Mouse (Mus musculus): ENCODE results near the gene Alg2. TPM values are rescaled to one million over a fixed set of nuclear protein-coding genes. Genes with fewer than 3 reads are reported as not detected.

Alg2 gene
- 48.1 and 53.1 TPM in 2 replicates for polyA plus RNA-seq (2015; fragmentation: Nextera tagmentation; extraction: Ambion mirVana)

DNA sequence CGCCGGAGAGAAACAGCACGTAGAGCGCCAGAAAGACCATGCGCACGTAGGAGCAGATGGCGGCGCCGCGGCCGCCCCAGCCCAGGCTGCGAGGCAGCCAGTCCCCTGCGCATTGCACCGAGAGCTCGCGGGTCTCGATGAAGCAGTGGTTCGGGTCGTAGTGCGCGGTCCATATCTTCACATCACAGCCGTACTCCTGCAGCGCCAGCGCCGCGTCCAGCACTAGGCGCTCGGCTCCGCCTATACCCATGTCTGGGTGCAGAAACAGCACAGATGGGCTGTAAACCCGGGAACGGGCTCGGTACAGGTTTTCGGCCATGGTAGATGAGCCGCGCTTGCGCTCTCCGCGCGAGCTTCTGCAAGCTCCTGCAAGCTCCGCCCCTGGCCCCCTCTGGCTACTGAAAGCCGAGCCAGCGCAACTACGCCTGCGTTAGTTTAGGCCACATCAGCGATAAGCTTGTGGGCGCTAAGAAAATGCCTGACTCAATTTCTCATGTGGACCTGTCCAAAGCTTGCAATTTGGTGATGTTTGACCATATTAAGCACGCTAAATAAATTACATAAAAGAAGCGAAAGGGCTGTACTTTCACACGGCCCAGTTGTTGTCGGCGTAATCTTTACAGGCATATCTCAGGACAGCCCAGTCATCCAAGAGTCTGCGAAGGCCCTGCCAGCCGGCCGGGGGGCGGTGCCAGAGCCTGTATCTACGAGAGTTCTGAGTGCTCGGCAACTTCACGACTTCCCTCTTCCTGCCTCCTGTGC lies at the start of gene Alg2, which contains the start of gene Sec61b:
TSS of gene Alg2 (minus strand) at position 366 of the 762 bp plus-strand sequence.
TSS of gene Sec61b (plus strand) at position 691 of the 762 bp plus-strand sequence.
- peak within 1 kb of the TSS; percentile 76 for H3K4me2 ChIP-seq (ENCODE audit: low read length)
- no peaks in the 10 kb centered on the region for H3K27me3 ChIP-seq (ENCODE audit: insufficient read depth, low read length)
- no peaks in the 10 kb centered on the region for H3K9me3 ChIP-seq (replicated peaks; ENCODE audit: low read length)
- peak within 1 kb of the TSS; percentile 96 for H3K27ac ChIP-seq
- ATAC-seq (replicated peaks; ENCODE audit: low FRiP score, low read depth) (peak; percentile 97), DNase-seq (ENCODE audit: low spot score) (peak; percentile 99)
- H3K4me1 ChIP-seq (replicated peaks; ENCODE audit: insufficient read depth, low read length): peaks cover 7% of the 10 kb centered on the region; the same call in 1 of the 2 replicates
- H3K4me3 ChIP-seq (replicated peaks; ENCODE audit: low read depth, low read length): peak within 1 kb of the TSS; percentile 85
- H3K36me3 ChIP-seq (ENCODE audit: insufficient read depth, low read length): peaks cover 35% of the 10 kb centered on the region
- under 1% methylated on average over 58 of the region's 58 CpGs for WGBS
- H3K9ac ChIP-seq (ENCODE audit: low read depth, low read length): peak within 1 kb of the TSS; percentile 87
- no peak for TF ChIP-seq CTCF (IDR thresholded peaks at IDR 0.05; ENCODE audit: low read depth)

- Histone ChIP-seq H3K9me3 (replicated peaks; ENCODE audit: low read length) (no peaks in the 10 kb centered on the region), H3K36me3 (ENCODE audit: insufficient read depth, low read length) (no peaks in the 10 kb centered on the region), H3K27ac (no peak overlapping the region), H3K9ac (ENCODE audit: low read depth, low read length) (no peak overlapping the region), H3K4me1 (replicated peaks; ENCODE audit: insufficient read depth, low read length) (no peaks in the 10 kb centered on the region), H3K4me3 (replicated peaks; ENCODE audit: low read depth, low read length) (no peak overlapping the region), H3K27me3 (ENCODE audit: insufficient read depth, low read length) (no peaks in the 10 kb centered on the region), H3K4me2 (ENCODE audit: low read length) (no peak overlapping the region)
- peak; percentile 79 for TF ChIP-seq CTCF (IDR thresholded peaks at IDR 0.05; ENCODE audit: low read depth)
- peak; percentile 85 for DNase-seq (ENCODE audit: low spot score)
- WGBS: 68% methylated on average over 6 of the region's 6 CpGs
- no peak for ATAC-seq (replicated peaks; ENCODE audit: low FRiP score, low read depth)
Measured at GRCm38 (mm10) chr4:47521884-47522605, 47.9 kb upstream of the Alg2 start.

- Histone ChIP-seq H3K36me3 (ENCODE audit: insufficient read depth, low read length) (no peaks in the 10 kb centered on the region), H3K4me3 (replicated peaks; ENCODE audit: low read depth, low read length) (no peak overlapping the region), H3K9me3 (replicated peaks; ENCODE audit: low read length) (no peaks in the 10 kb centered on the region), H3K9ac (ENCODE audit: low read depth, low read length) (no peak overlapping the region), H3K4me1 (replicated peaks; ENCODE audit: insufficient read depth, low read length) (no peaks in the 10 kb centered on the region), H3K4me2 (ENCODE audit: low read length) (no peak overlapping the region), H3K27me3 (ENCODE audit: insufficient read depth, low read length) (no peaks in the 10 kb centered on the region), H3K27ac (no peak overlapping the region)
- 51% methylated on average over 4 of the region's 4 CpGs for WGBS
- ATAC-seq (replicated peaks; ENCODE audit: low FRiP score, low read depth): no peak
- no peak for TF ChIP-seq CTCF (IDR thresholded peaks at IDR 0.05; ENCODE audit: low read depth)
- DNase-seq (ENCODE audit: low spot score): no peak
Measured at GRCm38 (mm10) chr4:47520076-47520475, 45.9 kb upstream of the Alg2 start.

DNA sequence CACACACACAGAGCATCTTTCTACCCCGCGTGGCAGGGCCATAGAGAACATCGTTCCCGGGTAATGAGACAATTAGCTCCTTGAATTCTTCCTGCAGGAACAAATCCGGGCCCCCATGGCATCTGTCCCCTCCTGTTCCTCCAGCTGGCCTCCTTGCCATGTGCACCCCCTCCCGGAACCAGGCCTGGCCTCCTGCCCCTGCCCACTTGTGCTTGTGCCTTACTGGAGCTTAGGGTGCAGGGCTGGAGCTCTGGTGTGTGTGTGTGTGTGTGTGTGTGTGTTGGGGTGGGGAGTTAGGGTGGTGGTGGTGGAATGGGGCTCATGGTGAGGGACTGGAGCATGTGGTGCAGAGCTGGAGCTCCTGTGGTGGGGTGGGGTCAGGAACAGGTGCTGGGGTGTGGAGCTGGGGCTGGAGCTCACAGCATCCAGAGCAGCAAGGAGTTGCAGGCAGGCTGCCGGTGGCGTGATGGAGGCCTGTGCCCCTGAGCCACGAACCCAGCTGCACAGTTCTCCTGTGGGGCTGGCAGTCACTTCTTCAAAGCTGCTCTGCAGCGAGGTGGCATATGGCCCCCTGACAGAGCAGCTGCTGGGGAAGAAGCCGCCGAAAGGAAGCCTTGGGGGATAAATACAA lies 44.5 kb upstream of the Alg2 start:
- Histone ChIP-seq H3K27ac (no peak overlapping the region), H3K4me3 (replicated peaks; ENCODE audit: low read depth, low read length) (no peak overlapping the region), H3K9me3 (replicated peaks; ENCODE audit: low read length) (no peaks in the 10 kb centered on the region), H3K4me1 (replicated peaks; ENCODE audit: insufficient read depth, low read length) (no peaks in the 10 kb centered on the region), H3K36me3 (ENCODE audit: insufficient read depth, low read length) (no peaks in the 10 kb centered on the region), H3K27me3 (ENCODE audit: insufficient read depth, low read length) (no peaks in the 10 kb centered on the region), H3K9ac (ENCODE audit: low read depth, low read length) (no peak overlapping the region), H3K4me2 (ENCODE audit: low read length) (no peak overlapping the region)
- WGBS: 67% methylated on average over 12 of the region's 12 CpGs
- DNase-seq (ENCODE audit: low spot score) (no peak), ATAC-seq (replicated peaks; ENCODE audit: low FRiP score, low read depth) (0 out of 2 replicates have a peak, but pooled peaks have one; percentile 13)
- no peak for TF ChIP-seq CTCF (IDR thresholded peaks at IDR 0.05; ENCODE audit: low read depth)

DNA sequence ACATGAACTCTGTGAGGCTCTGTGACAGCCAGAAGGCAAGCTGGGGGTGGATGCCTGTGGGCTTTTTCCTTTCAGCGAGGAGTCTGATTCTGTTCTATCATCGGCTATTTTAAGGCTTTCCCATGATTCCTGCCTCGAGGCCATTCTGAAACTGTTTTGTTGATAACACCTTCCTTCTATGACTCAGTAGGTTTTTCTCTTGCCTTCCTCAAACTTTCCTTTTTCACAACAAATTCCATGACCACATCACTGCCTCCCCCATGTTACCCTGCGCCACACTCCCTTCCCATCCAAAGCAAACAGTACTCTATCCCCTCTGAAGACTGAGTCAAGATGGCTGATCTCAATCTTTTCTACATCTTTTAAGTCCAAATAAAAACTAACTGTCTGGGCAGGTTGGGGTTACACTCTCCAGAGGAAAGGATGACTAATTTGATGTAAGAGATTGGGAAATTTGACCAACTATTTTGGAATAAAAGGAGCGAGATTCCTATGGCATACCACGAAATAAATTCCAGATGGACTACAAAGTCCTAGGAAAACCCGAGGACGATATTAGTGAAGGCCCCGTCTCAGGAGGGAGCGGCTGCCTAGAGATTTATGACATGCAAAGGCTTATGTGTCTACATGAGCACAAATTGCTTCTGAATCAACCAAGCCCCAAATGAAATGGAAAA lies 30.8 kb upstream of the Alg2 start:
- no peaks in the 10 kb centered on the region for H3K27me3 ChIP-seq (ENCODE audit: insufficient read depth, low read length)
- no peak overlapping the region for H3K4me2 ChIP-seq (ENCODE audit: low read length)
- no peaks in the 10 kb centered on the region for H3K4me1 ChIP-seq (replicated peaks; ENCODE audit: insufficient read depth, low read length)
- no peak overlapping the region for H3K27ac ChIP-seq
- whole genome bisulfite sequencing: 57% methylated on average over 10 of the region's 10 CpGs
- H3K9ac ChIP-seq (ENCODE audit: low read depth, low read length): no peak overlapping the region
- TF ChIP-seq CTCF (IDR thresholded peaks at IDR 0.05; ENCODE audit: low read depth): no peak
- ATAC-seq (replicated peaks; ENCODE audit: low FRiP score, low read depth) (no peak), DNase-seq (ENCODE audit: low spot score) (no peak)
- H3K36me3 ChIP-seq (ENCODE audit: insufficient read depth, low read length): no peaks in the 10 kb centered on the region
- H3K4me3 ChIP-seq (replicated peaks; ENCODE audit: low read depth, low read length): no peak overlapping the region
- H3K9me3 ChIP-seq (replicated peaks; ENCODE audit: low read length): no peaks in the 10 kb centered on the region

DNA sequence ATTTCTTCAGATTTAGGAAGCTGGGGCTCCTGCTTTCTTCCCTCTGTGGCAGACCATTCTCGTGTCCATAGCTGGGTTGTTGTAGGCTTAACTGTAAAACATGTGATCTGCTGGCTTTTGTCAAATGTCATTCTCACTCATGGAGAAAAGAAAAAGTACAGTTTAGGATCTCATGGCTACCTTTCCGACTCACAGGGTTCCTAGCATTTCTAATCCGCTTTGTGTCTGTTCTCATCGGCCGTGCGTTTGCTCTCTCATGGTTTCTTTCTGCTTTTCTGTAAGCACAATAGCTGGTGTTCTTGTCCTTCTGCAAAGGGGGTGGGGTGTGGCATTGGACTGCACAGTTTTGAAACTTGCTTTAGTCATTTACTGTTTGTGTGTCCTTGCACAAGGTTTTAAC lies 28.9 kb upstream of the Alg2 start:
- H3K36me3 ChIP-seq (ENCODE audit: insufficient read depth, low read length): no peaks in the 10 kb centered on the region
- H3K4me1 ChIP-seq (replicated peaks; ENCODE audit: insufficient read depth, low read length): no peaks in the 10 kb centered on the region
- H3K4me3 ChIP-seq (replicated peaks; ENCODE audit: low read depth, low read length): no peak overlapping the region
- TF ChIP-seq CTCF (IDR thresholded peaks at IDR 0.05; ENCODE audit: low read depth): no peak
- H3K9me3 ChIP-seq (replicated peaks; ENCODE audit: low read length): no peaks in the 10 kb centered on the region
- no peak for ATAC-seq (replicated peaks; ENCODE audit: low FRiP score, low read depth)
- no peak overlapping the region for H3K4me2 ChIP-seq (ENCODE audit: low read length)
- DNase-seq (ENCODE audit: low spot score): no peak
- 80% methylated on average over 6 of the region's 6 CpGs for WGBS
- no peak overlapping the region for H3K27ac ChIP-seq
- H3K27me3 ChIP-seq (ENCODE audit: insufficient read depth, low read length): no peaks in the 10 kb centered on the region
- no peak overlapping the region for H3K9ac ChIP-seq (ENCODE audit: low read depth, low read length)

Measured in kidney, postnatal 0 days (tissue).